Mouse (Mus musculus) liver, embryonic 14.5 days (tissue): ENCODE measurements around the gene Ccdc38.

ENCODE experiments used
- CTCF ChIP-seq: IDR thresholded peaks from 2 replicates; pipeline ENCODE4 v1.5.1; 2016; ENCODE audit warnings: antibody characterized with exemption, low read depth, control low read depth
- EP300 ChIP-seq: IDR thresholded peaks from 2 replicates; pipeline ENCODE4 v1.6.1; 2016; ENCODE audit warnings: antibody characterized with exemption, low read depth

DNA sequence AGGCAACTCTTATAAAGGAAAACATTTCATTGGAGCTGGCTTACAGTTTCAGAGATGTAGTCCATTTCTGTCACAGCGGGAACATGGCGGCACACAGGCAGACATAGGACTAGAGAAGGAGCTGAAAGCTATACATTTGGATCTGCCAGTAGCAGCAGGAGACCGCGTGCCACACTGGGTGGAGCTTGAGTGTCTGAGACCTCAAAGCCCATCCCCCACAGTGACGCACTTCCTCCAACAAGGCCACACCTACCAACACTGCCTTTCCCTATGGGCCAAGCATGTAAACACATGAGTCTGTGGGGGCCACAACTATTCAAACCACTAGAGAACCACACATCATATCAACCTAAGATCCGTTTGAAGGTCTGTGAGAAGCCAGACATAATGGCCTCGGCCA lies 68.8 kb downstream of the Ccdc38 start:
- TF ChIP-seq CTCF = no peak
- TF ChIP-seq EP300 = no peak
